Mouse (Mus musculus) intestine, postnatal 0 days (tissue): Measurements from ENCODE around the gene Trim14. TPM values are rescaled to one million over a fixed set of nuclear protein-coding genes. Genes with fewer than 3 reads are reported as not detected.

Source experiments
- ATAC-seq: fragments of 200-750 bp; cut with Nextera tagmentation; 2 replicates; pipeline ENCODE4 v1.8.0; 2017; ENCODE audit warnings: mild to moderate bottlenecking, moderate TSS enrichment, moderate library complexity
- H3K27ac ChIP-seq: fragments of 300-500 bp; sonication (generic); 2 replicates; pipeline ENCODE4 v1.5.1; 2014; ENCODE audit warnings: mild to moderate bottlenecking, low read depth, low read length, moderate library complexity
- H3K27me3 ChIP-seq: fragments of 300-500 bp; sonication (generic); replicated peaks from 2 replicates; pipeline ENCODE4 v1.6.1; 2014; ENCODE audit warnings: low read length, mixed read lengths; ENCODE audit not compliant: control insufficient read depth, insufficient read depth
- H3K36me3 ChIP-seq: fragments of 300-500 bp; sonication (generic); 2 replicates; pipeline ENCODE4 v1.6.1; 2014; ENCODE audit warnings: mild to moderate bottlenecking, moderate library complexity; ENCODE audit not compliant: control insufficient read depth, insufficient read depth
- H3K4me1 ChIP-seq: fragments of 300-500 bp; sonication (generic); replicated peaks from 2 replicates; pipeline ENCODE4 v1.6.1; 2014; ENCODE audit warnings: antibody characterized with exemption, low read length, mixed read lengths; ENCODE audit not compliant: control insufficient read depth, insufficient read depth
- H3K4me2 ChIP-seq: fragments of 300-500 bp; sonication (generic); replicated peaks from 2 replicates; pipeline ENCODE4 v1.6.1; 2014; ENCODE audit warnings: low read depth, mild to moderate bottlenecking, moderate library complexity
- H3K4me3 ChIP-seq: fragments of 300-500 bp; sonication (generic); 2 replicates; pipeline ENCODE4 v1.5.1; 2014; ENCODE audit warnings: low read depth, low read length
- H3K9ac ChIP-seq: fragments of 300-500 bp; sonication (generic); 2 replicates; pipeline ENCODE4 v1.6.1; 2014; ENCODE audit warnings: mild to moderate bottlenecking, low read depth, low read length
- H3K9me3 ChIP-seq: fragments of 300-500 bp; sonication (generic); 2 replicates; pipeline ENCODE4 v1.6.1; 2016; ENCODE audit warnings: mixed run types; ENCODE audit not compliant: control insufficient read depth
- CTCF ChIP-seq: sonication (generic); IDR thresholded peaks from 2 replicates; pipeline ENCODE4 v1.5.1; 2016; ENCODE audit warnings: low read depth, mild to moderate bottlenecking, control low read depth, antibody characterized with exemption, moderate library complexity
- WGBS: fragments of 180-500 bp; shearing (Covaris S2); extraction: QIAGEN DNeasy Blood & Tissue Kit; methylation state at CpG from one replicate; pipeline ENCODE4 v1.1.7; 2014; 5-methylcytosine and 5-hydroxymethylcytosine counted together
- polyA plus RNA-seq: library from polyadenylated mRNA; unstranded; fragments of >200 nt; fragmentation: Nextera tagmentation; extraction: Ambion mirVana; gene quantifications from 2 replicates; pipeline ENCODE4 v1.2.1, GENCODE M21; 2015

Gene Trim14
- polyA plus RNA-seq, 1 experiment from 2014 or later = 14.1 TPM

DNA sequence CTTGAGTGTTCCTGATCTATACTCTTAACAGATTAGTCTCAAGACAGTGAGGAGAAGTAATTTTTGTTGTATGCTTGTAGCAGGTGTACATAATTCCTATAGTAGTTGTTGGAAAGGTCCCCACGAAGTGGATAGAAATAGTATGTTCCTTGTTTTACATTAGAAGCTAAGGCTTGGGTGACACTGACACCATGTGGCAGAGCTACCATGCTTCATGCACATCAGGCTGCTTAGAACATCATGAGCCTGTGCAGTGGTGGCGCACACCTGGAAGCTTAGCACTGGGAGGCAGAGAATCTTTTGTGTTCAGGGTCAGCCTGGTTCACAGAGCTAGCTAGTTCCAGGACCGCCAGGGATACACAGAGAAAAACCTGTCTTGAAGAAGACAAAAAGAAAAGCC lies 70.2 kb downstream of the Trim14 start:
- peak; percentile 61 for TF ChIP-seq CTCF
- Histone ChIP-seq H3K9ac (no peak overlapping the region), H3K4me3 (no peak overlapping the region), H3K27ac (no peak overlapping the region), H3K4me2 (no peak overlapping the region), H3K4me1 (no peaks in the 10 kb centered on the region), H3K9me3 (no peaks in the 10 kb centered on the region), H3K36me3 (peaks cover 80% of the 10 kb centered on the region), H3K27me3 (no peaks in the 10 kb centered on the region)
- ATAC-seq = no peak
- whole genome bisulfite sequencing = 85% methylated on average over 3 of the region's 3 CpGs

DNA sequence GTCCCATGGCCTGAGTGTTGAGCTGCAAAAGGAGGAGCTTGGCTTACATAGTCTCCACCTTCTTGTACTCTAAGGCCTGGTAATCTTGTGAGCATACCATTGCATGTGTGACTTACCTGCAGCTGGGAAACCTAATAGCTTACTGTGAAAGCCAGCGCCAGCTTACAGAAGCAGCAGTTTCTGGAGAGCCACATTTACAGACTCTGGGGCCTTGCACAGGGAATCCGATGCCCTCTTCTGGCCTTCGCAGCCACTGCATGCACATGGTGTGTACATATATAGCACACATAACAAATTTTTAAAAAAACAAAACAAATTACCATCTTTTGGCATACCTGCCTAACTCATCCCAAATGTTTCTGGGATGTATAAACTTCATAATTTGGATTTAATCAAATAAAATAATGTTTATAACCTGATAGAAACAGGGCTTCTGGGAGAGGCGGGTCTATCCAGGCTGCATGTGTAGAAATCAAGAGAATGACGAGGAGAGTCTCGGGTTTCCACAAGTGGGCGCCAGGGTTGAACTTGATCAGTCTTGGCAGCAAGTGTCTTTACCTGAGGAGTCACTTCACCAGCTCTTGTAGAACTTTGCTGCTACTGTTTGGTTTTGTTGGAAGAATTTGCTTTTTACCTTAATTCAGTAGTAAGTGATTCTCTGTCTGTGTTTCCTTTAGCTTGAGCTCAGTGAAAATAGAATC lies 72.7 kb downstream of the Trim14 start:
- ATAC-seq = peak; percentile 60; the same call in 1 of the 2 replicates
- 78% methylated on average over 7 of the region's 7 CpGs for WGBS
- Histone ChIP-seq H3K4me2 (no peak overlapping the region), H3K4me3 (no peak overlapping the region), H3K9me3 (no peaks in the 10 kb centered on the region), H3K4me1 (no peaks in the 10 kb centered on the region), H3K27ac (no peak overlapping the region), H3K9ac (no peak overlapping the region), H3K27me3 (no peaks in the 10 kb centered on the region), H3K36me3 (peaks cover 58% of the 10 kb centered on the region)
- TF ChIP-seq CTCF = peak; percentile 74

DNA sequence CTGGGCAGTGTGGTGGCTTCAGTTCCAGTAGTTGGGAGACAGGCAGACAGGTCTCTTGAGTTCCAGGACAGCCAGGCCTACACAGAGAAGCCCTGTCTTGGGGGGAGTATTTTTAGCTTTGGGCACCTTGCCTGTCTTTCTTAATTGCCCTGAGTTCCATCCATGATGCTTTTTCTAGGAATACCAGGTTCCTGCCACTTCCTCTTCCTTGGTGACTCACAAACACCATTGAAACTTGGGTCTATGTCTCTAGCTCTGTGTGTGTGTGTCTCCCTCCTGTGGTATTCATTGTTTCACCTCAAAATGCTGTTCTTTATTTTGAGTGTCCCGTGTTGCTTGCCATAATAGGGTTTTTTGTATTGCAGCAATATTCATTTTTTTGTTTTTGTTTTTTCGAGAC lies 77.5 kb downstream of the Trim14 start:
- Histone ChIP-seq H3K27me3 (no peaks in the 10 kb centered on the region), H3K4me3 (no peak overlapping the region), H3K4me1 (no peaks in the 10 kb centered on the region), H3K27ac (no peak overlapping the region), H3K4me2 (no peak overlapping the region), H3K36me3 (peaks cover 11% of the 10 kb centered on the region), H3K9me3 (no peaks in the 10 kb centered on the region), H3K9ac (no peak overlapping the region)
- ATAC-seq = no peak
- 88% methylated on average over 2 of the region's 2 CpGs for WGBS
- TF ChIP-seq CTCF = peak; percentile 34; the same call in 1 of the 2 replicates

DNA sequence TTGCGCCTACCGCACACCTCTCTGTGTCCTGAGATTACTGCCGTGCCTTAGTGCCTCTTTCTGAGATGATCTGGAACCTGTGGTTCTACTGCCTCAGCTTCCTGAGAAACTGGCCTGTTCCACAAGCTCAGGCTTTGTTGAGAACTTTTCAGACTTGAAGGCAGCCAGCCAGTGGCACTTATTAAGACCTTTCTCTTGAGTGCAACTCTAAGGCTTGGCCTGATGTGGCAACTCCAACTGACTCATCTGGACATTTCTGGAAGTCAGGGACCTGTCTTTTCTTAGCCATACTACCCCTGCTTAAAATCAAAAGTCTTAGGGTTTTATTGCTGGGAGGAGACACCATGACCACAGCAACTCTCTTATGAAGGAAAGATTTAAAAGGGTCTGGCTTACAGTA lies 78.8 kb downstream of the Trim14 start:
- Histone ChIP-seq H3K9me3 (no peaks in the 10 kb centered on the region), H3K4me1 (0 out of 2 replicates have a peak, but pooled peaks cover 7% of the 10 kb centered on the region), H3K36me3 (0 out of 2 replicates have a peak, but pooled peaks cover 6% of the 10 kb centered on the region), H3K27me3 (no peaks in the 10 kb centered on the region), H3K4me3 (no peak overlapping the region), H3K9ac (no peak overlapping the region), H3K27ac (no peak overlapping the region), H3K4me2 (no peak overlapping the region)
- 82% methylated on average over 3 of the region's 3 CpGs for WGBS
- no peak for ATAC-seq
- TF ChIP-seq CTCF = no peak

DNA sequence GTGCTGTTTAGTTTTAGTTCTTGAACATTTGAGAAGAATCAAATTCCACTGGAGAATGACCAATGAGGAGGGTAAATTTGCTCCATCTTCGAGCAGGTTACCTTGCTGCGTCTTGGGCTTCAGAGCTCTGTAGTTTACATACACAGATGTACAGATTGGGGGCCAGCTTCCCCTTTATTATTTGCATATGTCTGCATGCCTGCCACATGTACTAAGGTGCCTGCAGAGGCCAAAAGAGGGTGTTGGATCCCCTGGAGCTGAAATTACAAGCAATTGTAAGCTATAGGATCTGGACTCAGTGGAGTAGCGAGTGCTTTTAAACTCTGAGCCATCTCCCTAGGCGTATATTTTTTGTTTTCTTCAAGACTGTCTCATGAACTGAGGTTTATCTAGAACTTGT lies 79.2 kb downstream of the Trim14 start:
- no peak for TF ChIP-seq CTCF
- no peak for ATAC-seq
- WGBS = 84% methylated on average over 4 of the region's 4 CpGs
- H3K27me3 ChIP-seq = no peaks in the 10 kb centered on the region
- H3K36me3 ChIP-seq = 0 out of 2 replicates have a peak, but pooled peaks cover 6% of the 10 kb centered on the region
- no peak overlapping the region for H3K4me2 ChIP-seq
- H3K9me3 ChIP-seq = no peaks in the 10 kb centered on the region
- H3K27ac ChIP-seq = no peak overlapping the region
- no peak overlapping the region for H3K4me3 ChIP-seq
- 0 out of 2 replicates have a peak, but pooled peaks cover 7% of the 10 kb centered on the region for H3K4me1 ChIP-seq
- H3K9ac ChIP-seq = no peak overlapping the region

DNA sequence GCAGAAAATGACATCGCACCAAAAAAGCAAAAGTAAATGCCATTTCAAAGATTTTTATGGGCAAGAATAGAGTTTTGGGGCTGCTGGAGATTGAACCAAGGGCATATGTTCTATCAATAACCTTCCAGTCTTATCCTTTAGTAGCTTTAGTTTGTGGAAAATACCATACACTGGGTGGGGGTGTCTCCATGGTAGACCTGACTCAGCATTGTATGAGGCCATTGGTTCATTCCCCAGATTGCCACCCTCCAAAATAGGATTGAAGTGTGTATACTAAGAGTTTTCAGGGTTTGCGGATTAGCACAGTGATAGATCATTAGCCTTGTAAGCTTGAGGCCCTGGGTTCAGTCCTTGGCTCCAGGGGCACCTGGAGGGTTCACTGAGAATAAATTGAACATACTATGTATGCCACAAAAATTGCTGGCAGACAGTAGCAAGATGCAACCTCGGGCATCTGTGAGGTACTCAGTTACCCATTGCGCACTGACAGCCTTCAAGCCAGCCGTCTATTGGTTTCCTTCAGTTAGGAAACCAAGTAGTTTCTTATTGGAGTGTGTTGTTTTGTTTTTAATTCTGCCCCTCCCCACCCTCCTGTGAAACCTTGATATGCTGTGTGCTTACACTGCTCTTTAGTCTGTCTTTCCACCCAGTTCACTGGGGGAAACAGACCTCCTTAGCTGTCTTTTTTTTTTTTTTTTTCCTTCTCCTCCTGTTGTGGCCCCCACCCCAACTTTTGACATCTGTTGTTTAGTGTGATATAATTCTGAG lies 81.7 kb downstream of the Trim14 start:
- WGBS = 65% methylated on average over 5 of the region's 5 CpGs
- 0 out of 2 replicates have a peak, but pooled peaks cover 9% of the 10 kb centered on the region for H3K4me1 ChIP-seq
- H3K4me2 ChIP-seq = no peak overlapping the region
- H3K27me3 ChIP-seq = no peaks in the 10 kb centered on the region
- H3K36me3 ChIP-seq = no peaks in the 10 kb centered on the region
- TF ChIP-seq CTCF = no peak
- no peak for ATAC-seq
- H3K27ac ChIP-seq = no peak overlapping the region
- H3K9me3 ChIP-seq = no peaks in the 10 kb centered on the region
- no peak overlapping the region for H3K9ac ChIP-seq
- no peak overlapping the region for H3K4me3 ChIP-seq
